Mouse (Mus musculus): ENCODE measurements around the gene Extl1.

Gene Extl1

DNA sequence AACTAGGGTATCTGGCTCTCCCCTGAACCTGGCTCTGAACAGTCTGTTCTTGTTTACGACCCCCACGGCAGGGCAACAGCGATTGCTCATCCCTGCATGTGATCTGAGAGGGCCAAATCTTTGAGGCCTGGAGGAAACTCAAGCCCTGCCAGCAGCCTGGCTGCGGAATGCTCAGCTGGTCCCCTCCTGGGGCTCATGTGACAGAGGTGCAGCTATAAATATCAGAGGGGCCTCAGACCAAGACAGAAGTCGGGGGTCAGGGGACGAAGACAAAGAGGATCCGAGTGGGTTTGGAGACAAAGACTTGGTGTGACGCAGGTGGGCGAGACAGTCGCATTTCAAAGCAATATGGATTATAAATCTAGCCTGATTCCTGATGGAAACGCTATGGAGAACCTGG lies 68.8 kb downstream of the Extl1 start, which contains the start of gene Trim63:
Gene Trim63, plus strand, starts transcription at position 245 of the 400 bp plus-strand sequence.
- DNase-seq (ENCODE audit: extremely low read depth, low read depth, low spot score) = no peak

DNA sequence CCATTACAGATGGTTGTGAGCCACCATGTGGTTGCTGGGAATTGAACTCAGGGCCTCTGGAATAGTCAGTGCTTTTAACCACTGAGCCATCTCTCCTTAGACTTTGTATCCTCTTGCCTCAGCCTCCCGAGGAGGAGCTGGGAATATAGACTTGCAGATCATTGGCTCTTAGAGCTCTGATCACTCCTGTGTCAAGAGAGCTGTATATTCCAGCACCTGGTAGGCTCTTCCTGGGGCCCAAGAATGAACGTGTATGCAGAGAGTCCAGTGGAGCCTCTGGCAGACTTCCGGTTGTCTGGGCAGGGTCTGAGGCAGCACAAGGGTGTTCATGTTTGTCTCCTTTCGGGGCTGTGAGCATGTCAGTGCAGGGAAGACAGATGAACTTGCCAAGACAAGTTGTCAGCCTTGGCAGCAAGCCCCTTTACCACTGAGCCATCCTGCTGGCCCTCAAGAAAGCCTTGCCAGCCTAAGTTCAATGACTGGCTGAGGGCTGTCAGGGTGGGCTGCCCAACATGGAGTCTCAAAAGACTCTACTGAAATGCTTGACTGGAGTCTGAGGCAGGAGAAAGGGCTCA lies 69.5 kb downstream of the Extl1 start:
- DNase-seq (ENCODE audit: extremely low read depth, low read depth, low spot score) = no peak

DNA sequence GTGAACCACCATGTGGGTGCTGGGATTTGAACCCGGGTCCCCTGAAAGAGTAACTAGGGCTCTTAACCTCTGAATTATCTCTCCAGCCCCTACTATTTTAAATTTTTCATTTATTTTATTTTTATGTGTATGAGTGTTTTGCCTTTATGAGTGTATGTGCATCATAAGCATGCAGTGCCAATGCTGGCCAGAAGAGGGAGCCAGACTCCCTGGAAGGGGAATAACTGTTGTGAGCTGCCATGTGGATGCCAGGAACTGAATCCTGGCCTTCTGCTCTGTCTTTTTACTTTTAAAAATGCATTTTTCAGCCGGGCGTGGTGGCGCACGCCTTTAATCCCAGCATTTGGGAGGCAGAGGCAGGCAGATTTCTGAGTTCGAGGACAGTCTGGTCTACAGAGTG lies 70.7 kb downstream of the Extl1 start:
- DNase-seq (ENCODE audit: extremely low read depth, low read depth, low spot score) = no peak

DNA sequence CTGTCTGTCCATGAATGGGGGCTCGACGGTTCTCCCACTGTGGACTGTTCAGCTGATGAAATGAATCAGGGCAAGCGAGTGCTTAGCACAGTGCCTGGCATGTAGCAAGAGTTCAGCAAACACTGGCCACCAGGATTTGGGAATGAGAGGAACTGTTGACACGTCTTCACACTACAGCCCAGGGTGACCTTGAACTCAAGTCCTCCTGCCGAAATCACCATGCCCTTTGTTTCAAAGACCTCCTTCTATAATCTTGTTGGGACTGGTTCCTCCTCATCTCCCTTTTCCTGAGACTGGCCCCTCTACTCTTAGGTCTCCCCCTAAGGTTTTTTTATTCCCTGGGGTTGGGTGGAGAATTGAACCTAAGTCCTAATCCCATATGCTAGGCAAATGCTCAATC lies 71.3 kb downstream of the Extl1 start:
- no peak for DNase-seq (ENCODE audit: extremely low read depth, low read depth, low spot score)

DNA sequence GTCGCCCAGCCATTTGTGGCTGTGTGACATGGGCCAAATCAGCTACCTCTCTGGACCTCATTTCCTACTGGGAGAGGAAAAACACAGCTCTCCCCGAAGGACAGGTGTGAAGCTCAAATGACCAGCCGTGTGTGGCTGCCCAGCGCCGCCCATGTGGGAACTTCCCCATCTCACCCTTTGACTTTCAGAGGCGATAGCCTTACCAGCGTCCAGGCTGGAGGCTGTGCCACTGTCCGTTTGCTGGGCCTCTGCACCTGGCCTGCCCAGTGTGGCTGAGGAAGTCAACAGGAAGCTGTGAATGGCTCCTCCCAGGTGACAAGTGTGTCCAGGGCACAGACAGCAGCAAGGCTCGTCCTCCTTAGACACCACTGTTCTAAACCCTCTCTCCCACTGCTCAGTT lies 71.9 kb downstream of the Extl1 start:
- no peak for DNase-seq (ENCODE audit: extremely low read depth, low read depth, low spot score)

DNA sequence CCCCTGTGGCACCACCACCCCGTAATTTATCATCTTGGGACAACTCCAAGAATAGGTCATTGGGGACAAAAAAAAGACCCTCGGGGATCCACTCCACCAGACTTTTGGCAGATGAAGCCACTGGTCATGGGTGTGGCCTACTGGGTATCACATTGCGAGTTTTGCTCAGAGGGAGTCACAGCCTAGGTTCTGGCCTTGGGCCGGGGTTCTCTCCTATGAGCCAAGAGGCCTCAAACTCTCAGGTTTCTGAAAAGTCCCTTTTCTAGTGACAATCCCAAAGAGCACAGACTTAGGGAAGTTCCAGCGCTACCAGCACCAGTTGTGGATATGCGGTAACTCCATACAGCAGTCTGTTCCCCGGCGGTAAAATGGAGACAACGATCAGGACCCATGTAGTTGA lies 73.0 kb downstream of the Extl1 start:
- DNase-seq (ENCODE audit: extremely low read depth, low read depth, low spot score) = no peak

DNA sequence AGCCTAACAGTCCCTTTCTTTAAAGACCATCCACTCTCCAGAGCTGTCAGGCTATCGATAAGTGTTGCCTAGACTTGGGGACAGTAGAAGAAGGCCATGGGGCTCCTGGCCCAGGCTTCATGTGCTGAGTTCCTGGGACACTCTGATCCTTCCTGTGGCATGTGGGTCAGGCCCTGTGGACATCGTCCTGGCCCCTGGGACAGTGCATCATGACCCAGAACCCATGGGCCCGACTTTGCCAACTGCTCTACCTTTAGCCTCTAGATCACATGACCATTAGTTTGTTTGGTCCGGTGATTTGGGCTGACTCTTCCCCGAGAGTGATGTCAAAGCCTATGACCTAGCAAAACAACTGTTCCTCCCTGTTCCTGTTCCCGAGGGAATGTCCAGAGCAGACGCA lies 73.5 kb downstream of the Extl1 start:
- no peak for DNase-seq (ENCODE audit: extremely low read depth, low read depth, low spot score)

DNA sequence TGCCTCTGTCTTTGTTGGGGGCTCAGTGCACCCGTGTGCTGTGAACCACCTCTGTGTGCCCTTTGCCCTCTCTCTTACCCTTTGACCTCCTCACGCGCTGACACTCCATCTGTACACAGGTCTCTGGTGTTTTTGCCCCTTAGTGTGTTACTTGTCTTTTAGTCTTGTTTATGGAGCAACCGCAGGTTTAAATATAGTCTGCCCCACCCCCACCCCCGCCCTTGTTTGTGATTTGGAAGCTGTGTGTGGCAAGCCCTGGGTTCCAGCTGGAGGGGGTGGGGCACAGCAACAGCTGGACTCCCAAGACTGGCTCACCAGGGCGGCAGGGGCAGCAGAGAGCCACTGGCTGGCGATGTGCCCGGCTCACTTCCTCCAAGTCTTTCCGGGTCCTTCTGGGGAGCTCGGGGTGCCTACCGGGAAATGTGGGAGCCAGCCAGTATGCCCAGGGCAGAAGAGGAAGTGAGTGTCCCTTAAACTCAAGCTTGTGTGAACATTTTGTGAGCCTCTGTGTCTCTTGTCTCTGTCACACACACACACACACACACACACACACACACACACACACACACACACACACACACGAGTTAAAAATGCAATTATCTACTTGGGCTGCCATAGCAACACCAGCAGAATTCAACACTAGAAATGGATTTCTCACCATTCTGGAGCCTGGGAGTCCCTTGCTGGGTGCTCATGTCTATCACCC lies 76.1 kb downstream of the Extl1 start:
- no peak for DNase-seq (ENCODE audit: extremely low read depth, low read depth, low spot score)

DNA sequence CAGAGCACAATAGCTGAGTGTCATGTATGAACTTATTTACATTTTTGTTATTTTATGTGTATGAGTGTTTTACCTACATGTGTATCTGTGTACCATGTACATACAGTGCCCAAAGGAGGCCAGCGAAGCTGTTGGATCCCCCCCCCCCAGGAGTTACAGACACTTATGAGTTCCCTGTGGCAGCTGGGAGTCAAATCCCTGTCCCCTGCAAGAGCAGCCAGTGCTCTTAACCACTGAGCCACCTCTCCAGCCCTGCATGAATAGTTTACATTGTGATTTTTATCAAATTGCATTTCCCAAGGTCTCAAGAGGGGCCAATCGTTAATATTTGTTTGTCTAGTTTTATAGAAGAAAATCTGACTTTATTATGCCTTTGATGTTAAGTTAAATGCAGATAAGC lies 76.7 kb downstream of the Extl1 start:
- no peak for DNase-seq (ENCODE audit: extremely low read depth, low read depth, low spot score)
